Mouse (Mus musculus) urinary bladder, postnatal 25 days (tissue): ENCODE measurements at regions not wholly inside any gene's neighbourhood (a gene's known extent, or its start where the extent isn't known, plus 50 kb on each side); places are given as distances from the start of the nearest gene placed in this dataset.

Experiments used
- DNase-seq: peaks from one replicate; pipeline ENCODE4 v3.0.0; 2022; ENCODE audit warnings: low spot score

DNA sequence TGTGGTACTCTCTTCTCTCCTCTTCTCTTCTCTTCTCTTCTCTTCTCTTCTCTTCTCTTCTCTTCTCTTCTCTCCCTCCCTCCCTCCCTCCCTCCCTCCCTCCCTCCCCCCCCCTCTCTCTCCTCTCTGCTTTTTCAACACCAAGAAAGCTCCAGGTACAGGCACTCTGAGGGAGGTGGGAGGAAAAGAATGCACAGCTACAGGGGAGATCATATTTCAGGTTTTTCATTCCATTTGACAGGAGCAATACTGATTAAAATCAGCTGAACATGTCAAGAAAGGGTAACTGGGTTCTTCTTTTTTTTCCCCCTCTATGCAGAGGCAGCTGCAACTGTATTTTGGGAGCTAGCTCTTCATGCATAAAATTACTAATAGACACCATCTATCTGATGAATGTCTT, 368.8 kb upstream of the Rack1 start:
- no peak for DNase-seq

- DNase-seq, result no peak
Observed at GRCm38 (mm10) chr11:48427423-48427822, 372.7 kb upstream of the Rack1 start.

DNA sequence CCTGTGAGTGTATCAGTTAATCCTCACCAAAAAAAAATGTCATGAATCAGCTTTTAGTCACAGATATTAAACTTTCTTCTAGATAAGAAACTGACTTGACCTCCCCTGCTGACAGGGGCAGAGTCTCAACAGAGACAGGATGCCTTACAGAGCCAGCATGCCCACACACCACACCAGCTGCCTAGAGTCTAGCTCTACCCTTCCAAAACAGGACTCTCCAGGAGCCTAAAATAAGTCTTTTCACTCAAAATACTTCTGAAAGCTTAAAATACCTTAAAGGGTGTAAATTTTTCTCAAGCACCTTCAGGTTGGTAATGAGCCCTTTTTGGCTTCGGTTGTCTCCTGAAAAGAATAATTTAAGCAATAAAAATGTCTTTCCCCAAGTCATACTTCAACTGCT, 373.7 kb upstream of the Rack1 start:
- DNase-seq, result no peak

DNA sequence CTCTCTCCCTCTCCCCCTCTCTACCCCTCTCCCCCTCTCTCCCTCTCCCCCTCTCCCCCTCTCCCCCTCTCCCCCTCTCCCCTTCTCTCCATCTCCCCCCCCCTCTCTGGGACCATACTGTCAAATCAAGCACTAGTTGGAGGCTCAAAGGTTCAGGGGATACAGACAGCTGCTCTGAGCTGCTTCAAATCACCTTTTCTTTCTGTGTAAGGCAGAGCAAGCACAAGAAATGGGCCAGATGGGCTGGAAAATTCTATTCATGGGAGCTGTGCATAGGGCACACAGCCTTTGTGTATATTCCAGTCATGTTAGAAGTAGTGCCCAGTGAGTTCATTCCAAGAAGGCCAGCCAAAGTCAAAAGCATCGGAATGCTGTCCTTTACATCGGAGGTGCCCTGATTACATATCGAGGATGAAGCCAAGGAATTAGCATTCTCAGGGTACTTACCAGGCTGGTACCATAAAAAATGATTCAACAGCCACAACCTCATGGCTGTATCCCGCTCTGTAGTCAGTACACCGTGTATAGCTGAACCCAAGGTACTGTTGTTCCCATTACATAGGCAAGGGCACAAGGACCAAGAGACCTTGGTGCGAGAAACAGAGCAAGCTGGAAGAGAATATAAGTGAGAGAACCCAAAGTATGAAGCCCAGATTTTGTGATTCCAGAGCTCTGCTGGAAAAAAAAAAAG, 381.9 kb upstream of the Rack1 start:
- no peak for DNase-seq

GRCm38 (mm10) chr11:48417615-48418014, 382.5 kb upstream of the Rack1 start:
- DNase-seq, result no peak

DNA sequence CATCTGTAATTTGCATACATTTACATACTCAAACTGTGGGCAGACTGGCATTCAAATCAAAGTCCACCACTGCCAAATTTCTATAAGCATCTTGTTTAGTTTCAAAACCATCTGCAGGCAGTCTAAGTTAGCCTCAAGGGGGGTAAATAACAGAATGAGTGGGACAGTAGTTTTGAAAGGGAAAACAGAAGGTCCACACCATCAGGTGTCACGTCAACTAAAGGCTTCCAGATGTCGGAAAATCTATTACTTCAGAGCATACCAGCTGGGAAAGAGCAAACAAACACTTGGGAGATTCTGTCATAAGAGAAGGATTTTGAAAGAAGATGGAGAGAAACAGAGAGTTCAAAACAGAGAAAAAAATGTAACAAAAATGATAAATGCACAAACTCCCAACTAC, 402.1 kb upstream of the Rack1 start:
- no peak for DNase-seq

- DNase-seq, result no peak
Observed at GRCm38 (mm10) chr11:48381489-48381888, 392.7 kb upstream of the Sgcd start.

GRCm38 (mm10) chr11:48378044-48378443, 389.3 kb upstream of the Sgcd start:
- DNase-seq, result no peak

DNA sequence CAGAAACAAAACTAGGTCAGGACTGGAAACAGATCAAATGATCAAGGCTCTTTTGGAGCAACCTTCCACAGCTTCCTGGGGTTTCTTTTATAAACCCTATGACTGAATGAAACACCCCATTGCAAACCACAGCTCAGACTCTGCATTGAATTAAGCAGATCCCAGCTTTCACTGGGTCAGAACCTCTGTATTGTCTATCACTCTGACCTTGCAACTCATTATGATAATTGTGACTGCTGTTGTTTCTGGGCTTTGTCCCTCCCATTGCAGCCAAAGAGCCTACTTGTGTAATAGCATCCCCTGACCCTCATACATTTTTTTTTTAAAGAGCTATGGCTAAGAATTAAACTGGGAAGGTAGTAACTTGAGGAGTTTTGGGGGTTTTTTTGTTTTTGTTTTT, 388.5 kb upstream of the Sgcd start:
- DNase-seq, result no peak

- DNase-seq, result no peak
Observed at GRCm38 (mm10) chr11:48351349-48352023, 362.7 kb upstream of the Sgcd start.

GRCm38 (mm10) chr11:48314500-48314899, 325.7 kb upstream of the Sgcd start:
- no peak for DNase-seq

- DNase-seq, result no peak
Observed at GRCm38 (mm10) chr11:48295370-48295769, 306.6 kb upstream of the Sgcd start.

GRCm38 (mm10) chr11:48262492-48262891, 273.7 kb upstream of the Sgcd start:
- DNase-seq, result no peak

- DNase-seq, result no peak
Observed at GRCm38 (mm10) chr11:48261089-48261488, 272.3 kb upstream of the Sgcd start.

DNA sequence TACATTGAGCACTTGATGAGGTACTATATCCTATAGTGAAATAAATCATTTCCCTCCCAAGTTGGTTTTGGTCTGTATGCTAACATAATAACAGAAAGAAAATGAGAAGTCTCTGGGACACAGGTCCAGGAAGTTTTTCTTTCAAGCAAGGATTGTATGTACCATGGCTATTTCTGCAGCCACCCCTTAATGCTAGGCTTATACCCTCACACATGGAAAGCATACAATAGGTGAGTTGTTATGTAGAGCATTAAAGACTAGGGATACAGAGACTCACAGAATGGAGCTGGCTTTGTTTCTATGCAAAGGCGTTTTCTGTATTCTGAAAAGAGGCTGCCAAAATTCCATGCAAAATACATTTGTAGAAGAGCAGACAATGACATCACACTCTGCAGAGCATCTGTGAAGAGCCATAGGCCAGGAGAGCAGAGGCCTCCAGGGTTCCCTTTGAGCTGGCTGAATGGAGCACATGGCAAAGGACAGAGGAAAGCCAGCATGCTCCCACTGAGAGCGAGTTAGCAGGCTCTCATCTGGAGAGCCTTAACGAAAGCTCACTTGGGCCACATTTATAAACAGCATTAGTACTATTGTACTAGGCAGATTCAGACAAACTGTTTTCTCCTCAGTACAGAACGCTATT, 262.0 kb upstream of the Sgcd start:
- no peak for DNase-seq

GRCm38 (mm10) chr11:48249315-48249714, 260.5 kb upstream of the Sgcd start:
- DNase-seq, result no peak

GRCm38 (mm10) chr11:48221156-48221555, 232.4 kb upstream of the Sgcd start:
- DNase-seq, result no peak

DNA sequence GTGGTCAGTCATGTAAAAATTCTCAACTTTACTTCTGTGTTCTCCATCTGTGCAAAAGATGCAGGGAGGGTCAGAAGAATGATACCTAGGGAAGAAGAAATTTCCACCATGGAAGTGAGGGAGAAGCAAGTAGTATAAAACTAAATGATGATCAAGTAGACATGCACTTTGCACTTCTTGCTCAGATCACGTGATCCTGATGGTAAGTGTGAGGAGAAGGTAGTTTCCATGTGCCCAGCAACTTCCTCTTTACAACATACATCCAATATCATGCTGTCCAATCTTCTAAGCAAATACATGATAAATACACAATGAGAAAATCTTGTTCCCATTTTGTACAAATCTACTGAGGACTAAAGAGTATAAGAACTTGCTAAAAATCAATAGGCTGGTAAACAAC, 230.4 kb upstream of the Sgcd start:
- no peak for DNase-seq

DNA sequence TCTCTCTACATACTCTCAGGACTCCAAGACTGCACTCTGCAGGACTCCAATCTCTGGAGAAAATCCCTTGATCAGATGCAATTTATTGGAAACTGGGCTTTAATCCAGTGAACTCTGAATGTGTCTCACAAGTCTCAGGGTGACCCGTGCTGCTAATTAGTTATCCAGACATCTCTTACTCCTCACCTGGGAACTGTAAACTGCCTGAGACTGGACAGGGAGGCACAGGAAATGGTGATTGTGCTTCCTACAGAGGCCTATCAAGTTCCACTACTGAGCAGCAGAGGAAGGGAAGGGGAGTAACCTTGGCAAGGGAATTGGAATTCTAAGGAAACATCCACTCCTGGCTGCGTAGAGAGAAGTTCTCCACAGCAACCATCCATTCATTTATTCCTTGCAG, 228.0 kb upstream of the Sgcd start:
- no peak for DNase-seq

- DNase-seq, result no peak
Observed at GRCm38 (mm10) chr11:48186604-48187003, 197.8 kb upstream of the Sgcd start.

- DNase-seq, result no peak
Observed at GRCm38 (mm10) chr11:48178943-48179342, 190.2 kb upstream of the Sgcd start.

- no peak for DNase-seq
Observed at GRCm38 (mm10) chr11:48178174-48178573, 189.4 kb upstream of the Sgcd start.

DNA sequence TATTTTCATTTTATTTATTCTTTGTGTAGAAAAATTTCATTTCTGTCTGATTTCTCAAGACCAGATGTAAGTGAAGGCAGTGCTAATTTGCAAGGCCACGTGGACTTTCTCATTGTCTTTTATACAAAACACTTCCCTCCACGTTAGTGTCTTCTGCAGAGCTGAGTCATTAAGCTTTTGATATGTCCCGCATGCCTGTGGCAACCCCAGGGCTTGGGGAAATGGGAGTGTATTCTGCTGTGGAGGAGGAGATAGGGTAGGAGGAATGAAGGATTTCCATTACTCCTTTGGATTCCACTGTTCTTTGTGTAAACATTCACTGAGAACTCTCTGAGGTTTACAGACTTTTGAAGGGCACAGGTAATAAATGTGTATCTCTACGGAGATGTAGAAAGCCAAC, 187.7 kb upstream of the Sgcd start:
- DNase-seq, result no peak

- DNase-seq, result no peak
Observed at GRCm38 (mm10) chr11:48152219-48152618, 163.4 kb upstream of the Sgcd start.
